Mouse (Mus musculus): ENCODE measurements around the gene Atf6. TPM values are rescaled to one million over a fixed set of nuclear protein-coding genes. Genes with fewer than 3 reads are reported as not detected.

Gene Atf6
- polyA plus RNA-seq, 1 experiment from 2014 or later = 8.8 TPM

DNA sequence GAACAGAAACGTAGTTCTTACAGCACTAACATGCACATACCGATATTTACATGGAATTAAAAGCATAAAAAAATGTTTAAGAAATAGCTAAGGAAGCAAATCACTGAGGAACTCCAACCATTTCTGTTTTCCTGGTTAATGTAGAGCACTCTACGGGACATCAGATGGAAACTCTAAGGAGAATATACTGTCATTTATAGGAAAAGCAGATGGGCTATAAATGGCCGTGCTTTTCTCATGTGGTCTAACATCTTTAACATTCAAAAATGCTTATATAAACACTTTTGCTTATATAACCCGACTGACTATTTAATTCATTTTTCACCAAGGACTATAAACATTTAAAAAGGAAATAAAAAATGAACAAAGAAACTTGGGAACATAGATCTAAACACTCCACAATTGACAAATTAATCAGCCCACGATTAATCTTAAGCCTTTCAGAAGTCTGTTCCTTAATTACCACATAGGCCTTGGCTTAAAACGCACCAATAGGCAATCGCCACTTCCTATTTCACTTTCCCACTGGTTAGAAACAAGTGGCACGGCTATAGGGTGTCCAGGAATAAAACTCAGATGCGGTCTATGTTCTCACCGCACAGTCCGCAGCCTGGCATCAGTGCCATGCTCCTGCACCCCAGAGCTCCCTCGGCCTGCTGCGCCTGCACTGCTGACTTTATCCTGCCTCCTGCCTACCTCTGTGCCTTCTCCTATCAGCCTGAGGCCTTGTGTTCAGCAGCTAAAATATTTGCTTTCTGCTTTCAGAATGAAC is 80.8 kb downstream of the Atf6 start:
- Histone ChIP-seq H3K4me3 (replicated peaks) (no peak overlapping the region), H3K27me3 (replicated peaks) (no peaks in the 10 kb centered on the region), H3K27ac (no peak overlapping the region), H3K4me2 (replicated peaks) (no peak overlapping the region), H3K36me3 (no peaks in the 10 kb centered on the region; the same call in 1 of the 2 replicates), H3K4me1 (replicated peaks) (no peaks in the 10 kb centered on the region; the same call in 1 of the 2 replicates), H3K9ac (no peak overlapping the region), H3K9me3 (no peaks in the 10 kb centered on the region)
- ATAC-seq = peak; percentile 67
- WGBS = 65% methylated on average over 14 of the region's 14 CpGs

DNA sequence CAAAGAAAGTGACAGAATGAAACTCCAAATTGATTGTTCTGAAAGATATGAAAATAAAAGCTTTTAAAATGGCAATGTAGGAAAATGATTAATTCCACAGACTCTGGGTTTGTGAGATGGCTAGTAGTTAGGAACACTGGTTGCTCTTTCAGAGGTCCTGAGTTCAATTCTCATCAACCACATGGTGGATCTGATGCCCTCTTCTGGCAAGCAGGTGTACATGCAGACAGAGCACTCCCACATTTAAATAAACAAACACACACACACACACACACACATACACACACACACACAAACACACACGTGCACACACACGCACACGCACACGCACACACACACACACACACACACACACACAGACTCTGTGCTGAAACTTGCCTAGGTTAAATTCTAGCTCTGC is 89.9 kb downstream of the Atf6 start:
- WGBS = 91% methylated on average over 4 of the region's 4 CpGs
- no peak overlapping the region for H3K4me3 ChIP-seq (replicated peaks)
- H3K27me3 ChIP-seq (replicated peaks) = no peaks in the 10 kb centered on the region
- ATAC-seq = no peak
- H3K36me3 ChIP-seq = no peaks in the 10 kb centered on the region
- H3K4me1 ChIP-seq (replicated peaks) = no peaks in the 10 kb centered on the region
- no peak overlapping the region for H3K9ac ChIP-seq
- no peak overlapping the region for H3K27ac ChIP-seq
- no peaks in the 10 kb centered on the region for H3K9me3 ChIP-seq
- H3K4me2 ChIP-seq (replicated peaks) = no peak overlapping the region

DNA sequence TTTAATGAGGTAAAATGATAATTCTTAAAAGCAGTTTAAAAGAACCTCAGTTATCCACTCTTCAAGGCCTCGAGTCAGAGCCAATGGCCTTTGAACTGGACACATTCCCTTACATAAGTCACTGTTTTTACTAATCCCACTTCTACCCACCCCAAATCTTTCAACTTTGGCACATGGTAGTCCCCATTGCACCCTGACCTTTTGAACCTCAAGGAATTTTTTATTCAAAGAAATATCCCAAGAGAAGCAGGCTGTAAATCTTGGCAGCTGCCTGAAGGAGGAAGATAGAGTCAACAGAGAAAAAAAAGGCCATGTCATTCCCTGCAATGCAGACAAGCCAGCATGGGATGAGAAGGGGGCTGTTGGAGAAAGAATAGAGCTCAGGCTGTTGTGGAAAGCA is 93.1 kb downstream of the Atf6 start:
- Histone ChIP-seq H3K36me3 (no peaks in the 10 kb centered on the region), H3K27me3 (replicated peaks) (no peaks in the 10 kb centered on the region), H3K9ac (no peak overlapping the region), H3K4me2 (replicated peaks) (no peak overlapping the region), H3K9me3 (no peaks in the 10 kb centered on the region), H3K4me1 (replicated peaks) (no peaks in the 10 kb centered on the region), H3K4me3 (replicated peaks) (no peak overlapping the region), H3K27ac (no peak overlapping the region)
- no peak for ATAC-seq
- WGBS = 65% methylated on average over 1 of the region's 1 CpGs

DNA sequence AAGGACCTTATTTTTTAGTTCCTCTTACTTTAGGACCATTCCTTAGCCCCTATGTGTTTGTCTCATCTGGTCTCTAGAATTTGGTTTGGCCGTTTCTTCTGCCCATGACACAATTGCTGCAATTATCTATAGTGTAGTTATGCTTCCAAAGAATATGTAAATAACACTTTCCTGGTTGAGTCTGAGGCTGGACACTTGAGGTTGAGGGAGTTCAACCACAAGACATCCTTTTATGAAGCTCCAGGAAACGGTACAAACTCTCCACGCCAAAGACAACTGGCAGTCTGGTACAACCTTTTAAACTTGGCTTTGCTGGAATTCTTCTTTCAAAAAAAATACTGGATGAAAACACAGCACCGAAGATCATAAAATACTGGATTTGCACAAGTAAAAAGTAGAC is 94.1 kb downstream of the Atf6 start:
- H3K9ac ChIP-seq = no peak overlapping the region
- no peak overlapping the region for H3K4me3 ChIP-seq (replicated peaks)
- WGBS = 81% methylated on average over 4 of the region's 4 CpGs
- no peaks in the 10 kb centered on the region for H3K9me3 ChIP-seq
- H3K4me1 ChIP-seq (replicated peaks) = no peaks in the 10 kb centered on the region
- no peak overlapping the region for H3K4me2 ChIP-seq (replicated peaks)
- H3K27me3 ChIP-seq (replicated peaks) = no peaks in the 10 kb centered on the region
- H3K36me3 ChIP-seq = no peaks in the 10 kb centered on the region
- H3K27ac ChIP-seq = no peak overlapping the region
- ATAC-seq = no peak

DNA sequence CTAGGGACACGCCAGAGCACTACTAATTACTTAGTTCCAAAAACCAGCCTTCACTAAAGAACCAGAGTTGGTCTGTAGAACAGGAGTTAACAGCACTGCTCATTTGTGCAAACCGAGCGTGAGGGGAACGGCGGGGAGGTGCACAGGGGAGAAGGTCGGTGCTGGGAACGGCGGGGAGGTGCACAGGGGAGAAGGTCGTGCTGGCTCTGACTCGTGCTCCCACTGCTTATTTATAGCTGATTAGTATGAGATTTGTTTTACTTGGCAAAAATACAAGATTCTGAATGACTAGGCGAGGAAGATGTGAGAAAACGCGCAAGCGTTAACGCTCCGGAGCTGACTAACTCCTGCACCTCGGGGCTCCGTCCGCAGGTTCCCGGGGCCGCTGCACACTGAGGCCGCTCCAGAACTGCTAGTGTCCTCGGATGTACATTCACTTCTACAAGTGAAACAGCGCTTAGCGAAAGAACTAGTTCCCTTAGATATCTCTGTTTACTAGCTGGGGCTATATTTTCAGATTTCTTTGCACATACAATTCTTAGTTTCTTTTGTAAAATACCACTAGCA is 96.1 kb downstream of the Atf6 start:
- peak; percentile 43; the same call in 1 of the 2 replicates for ATAC-seq
- Histone ChIP-seq H3K27ac (no peak overlapping the region), H3K9ac (no peak overlapping the region), H3K4me1 (replicated peaks) (no peaks in the 10 kb centered on the region), H3K27me3 (replicated peaks) (no peaks in the 10 kb centered on the region), H3K36me3 (no peaks in the 10 kb centered on the region), H3K4me3 (replicated peaks) (no peak overlapping the region), H3K4me2 (replicated peaks) (no peak overlapping the region), H3K9me3 (no peaks in the 10 kb centered on the region)
- 62% methylated on average over 25 of the region's 25 CpGs for WGBS

DNA sequence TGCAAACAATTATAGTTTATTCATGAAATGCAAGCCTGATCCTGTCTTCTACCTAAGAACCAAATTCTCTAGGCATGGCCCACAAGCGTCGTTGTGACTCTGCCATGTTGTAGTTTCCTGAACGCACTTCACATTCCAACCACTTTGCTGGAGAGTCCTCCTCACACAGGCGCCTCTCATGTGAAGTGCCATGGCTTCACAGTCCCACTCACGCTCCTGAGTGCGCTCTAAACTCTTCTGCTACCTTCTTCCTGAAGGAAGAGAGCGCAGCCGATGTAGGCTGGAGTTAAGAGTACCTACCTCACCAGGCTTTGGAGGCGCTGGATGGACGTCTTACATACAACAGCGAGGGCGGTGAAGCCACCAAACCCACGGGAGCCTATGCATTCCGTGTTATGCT is 96.9 kb downstream of the Atf6 start:
- Histone ChIP-seq H3K36me3 (no peaks in the 10 kb centered on the region), H3K4me2 (replicated peaks) (no peak overlapping the region), H3K27me3 (replicated peaks) (no peaks in the 10 kb centered on the region), H3K27ac (no peak overlapping the region), H3K9ac (no peak overlapping the region), H3K9me3 (no peaks in the 10 kb centered on the region), H3K4me3 (replicated peaks) (no peak overlapping the region), H3K4me1 (replicated peaks) (no peaks in the 10 kb centered on the region)
- no peak for ATAC-seq
- 93% methylated on average over 14 of the region's 14 CpGs for WGBS

DNA sequence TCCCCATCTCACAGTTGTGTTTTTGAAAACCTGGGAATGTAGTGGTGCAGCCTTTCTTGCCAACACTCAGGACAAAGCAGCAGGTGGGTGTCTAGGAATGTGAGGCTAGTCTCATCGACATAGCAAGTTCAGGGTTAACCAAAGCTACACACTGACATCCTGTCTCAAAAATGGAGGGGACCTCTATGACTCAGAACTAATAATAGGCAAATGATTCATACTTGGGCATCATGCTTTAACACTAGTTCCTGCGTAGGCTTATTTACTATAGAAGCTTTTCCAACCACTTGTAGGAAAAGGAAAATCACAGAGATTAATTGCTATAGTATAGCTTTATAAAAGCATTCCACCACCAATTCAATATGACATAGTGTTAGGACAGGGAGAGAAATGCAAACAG is 100.6 kb downstream of the Atf6 start:
- H3K4me3 ChIP-seq (replicated peaks) = no peak overlapping the region
- no peak for ATAC-seq
- H3K4me1 ChIP-seq (replicated peaks) = no peaks in the 10 kb centered on the region
- no peaks in the 10 kb centered on the region for H3K9me3 ChIP-seq
- no peaks in the 10 kb centered on the region for H3K36me3 ChIP-seq
- no peak overlapping the region for H3K4me2 ChIP-seq (replicated peaks)
- no peaks in the 10 kb centered on the region for H3K27me3 ChIP-seq (replicated peaks)
- H3K9ac ChIP-seq = no peak overlapping the region
- WGBS = 49% methylated on average over 2 of the region's 2 CpGs
- H3K27ac ChIP-seq = no peak overlapping the region

DNA sequence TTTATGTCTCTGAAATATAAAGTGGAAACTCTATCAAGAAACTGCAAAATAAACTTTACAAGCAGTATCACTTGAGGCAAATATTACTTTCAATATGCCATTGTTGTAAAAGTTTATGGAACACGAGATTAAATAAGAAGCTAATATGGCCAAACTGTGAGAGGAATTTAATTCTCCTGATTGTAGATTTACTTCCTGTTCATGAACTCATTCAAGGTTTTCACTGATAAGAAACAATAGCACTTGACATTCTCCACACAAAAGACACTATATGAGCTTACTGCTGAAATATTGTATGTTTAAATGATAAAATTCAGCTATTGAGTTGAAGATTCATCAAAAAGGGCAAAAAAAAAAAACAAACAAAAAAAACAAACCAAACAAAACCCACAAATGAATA is 102.8 kb downstream of the Atf6 start:
- Histone ChIP-seq H3K27me3 (replicated peaks) (no peaks in the 10 kb centered on the region), H3K27ac (no peak overlapping the region), H3K4me1 (replicated peaks) (no peaks in the 10 kb centered on the region), H3K4me3 (replicated peaks) (no peak overlapping the region), H3K36me3 (no peaks in the 10 kb centered on the region), H3K4me2 (replicated peaks) (no peak overlapping the region), H3K9me3 (no peaks in the 10 kb centered on the region), H3K9ac (no peak overlapping the region)
- WGBS = 55% methylated on average over 1 of the region's 1 CpGs
- no peak for ATAC-seq

DNA sequence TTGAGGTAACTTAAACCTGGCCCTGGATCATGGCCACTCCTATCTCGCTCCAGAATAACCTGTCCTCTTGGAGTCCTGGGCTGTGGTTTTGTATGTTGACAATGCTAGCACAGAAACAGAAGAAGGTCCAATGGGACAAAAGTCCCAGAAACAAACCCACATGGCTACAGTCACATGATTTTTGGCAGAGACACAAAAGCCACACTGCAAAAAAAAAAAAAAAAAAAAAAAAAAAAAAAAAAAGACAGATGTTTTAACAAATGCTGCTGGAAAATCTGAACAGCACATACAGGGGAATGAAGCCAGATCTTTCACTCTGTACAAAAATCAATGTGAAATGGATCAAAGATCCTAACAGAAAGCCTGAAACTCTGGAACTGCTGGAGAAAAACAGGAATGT is 105.9 kb downstream of the Atf6 start:
- Histone ChIP-seq H3K4me1 (replicated peaks) (no peaks in the 10 kb centered on the region), H3K9me3 (no peaks in the 10 kb centered on the region), H3K4me3 (replicated peaks) (no peak overlapping the region), H3K9ac (no peak overlapping the region), H3K27ac (no peak overlapping the region), H3K27me3 (replicated peaks) (no peaks in the 10 kb centered on the region), H3K36me3 (no peaks in the 10 kb centered on the region), H3K4me2 (replicated peaks) (no peak overlapping the region)
- no peak for ATAC-seq
- 100% methylated on average over 1 of the region's 1 CpGs for WGBS

DNA sequence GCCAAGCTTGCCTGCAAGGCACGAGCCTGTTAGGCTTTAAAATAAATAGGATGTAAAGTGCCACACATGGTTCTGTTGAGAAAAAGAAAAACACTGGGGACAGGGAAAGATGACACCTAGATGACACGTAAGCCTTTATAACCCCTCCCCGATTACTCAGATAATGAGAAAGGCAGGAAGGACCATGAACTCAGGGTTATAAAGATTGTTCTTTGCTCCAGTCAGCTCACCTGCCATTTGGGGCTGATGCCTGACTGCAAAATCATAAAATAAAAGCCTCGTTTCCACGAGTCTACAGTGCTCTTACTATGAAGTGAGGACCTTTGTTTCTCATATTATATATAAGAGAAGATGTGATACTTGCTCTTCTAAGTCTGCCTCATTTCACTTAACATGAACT is 114.0 kb downstream of the Atf6 start:
- Histone ChIP-seq H3K4me3 (replicated peaks) (no peak overlapping the region), H3K36me3 (no peaks in the 10 kb centered on the region), H3K9ac (no peak overlapping the region), H3K27me3 (replicated peaks) (no peaks in the 10 kb centered on the region), H3K9me3 (no peaks in the 10 kb centered on the region), H3K4me2 (replicated peaks) (no peak overlapping the region), H3K27ac (no peak overlapping the region), H3K4me1 (replicated peaks) (no peaks in the 10 kb centered on the region)
- peak; percentile 58; the same call in 1 of the 2 replicates for ATAC-seq
- WGBS = 74% methylated on average over 5 of the region's 5 CpGs

GRCm38 (mm10) chr1:170751797-170752196 is 115.8 kb downstream of the Atf6 start:
- no peak overlapping the region for H3K9ac ChIP-seq
- no peaks in the 10 kb centered on the region for H3K27me3 ChIP-seq (replicated peaks)
- H3K4me3 ChIP-seq (replicated peaks) = no peak overlapping the region
- H3K9me3 ChIP-seq = no peaks in the 10 kb centered on the region
- H3K4me2 ChIP-seq (replicated peaks) = no peak overlapping the region
- H3K4me1 ChIP-seq (replicated peaks) = no peaks in the 10 kb centered on the region
- H3K27ac ChIP-seq = no peak overlapping the region
- WGBS = 91% methylated on average over 7 of the region's 7 CpGs
- no peaks in the 10 kb centered on the region for H3K36me3 ChIP-seq
- ATAC-seq = no peak

- H3K36me3 ChIP-seq = no peaks in the 10 kb centered on the region
- 88% methylated on average over 5 of the region's 5 CpGs for WGBS
- no peak overlapping the region for H3K9ac ChIP-seq
- H3K4me1 ChIP-seq (replicated peaks) = no peaks in the 10 kb centered on the region
- H3K27ac ChIP-seq = no peak overlapping the region
- no peaks in the 10 kb centered on the region for H3K27me3 ChIP-seq (replicated peaks)
- H3K9me3 ChIP-seq = no peaks in the 10 kb centered on the region
- H3K4me3 ChIP-seq (replicated peaks) = no peak overlapping the region
- no peak overlapping the region for H3K4me2 ChIP-seq (replicated peaks)
- no peak for ATAC-seq
Measured at GRCm38 (mm10) chr1:170746523-170746922, 121.0 kb downstream of the Atf6 start.

Measured in intestine, embryonic 15.5 days (tissue).